Mouse (Mus musculus) erythroblast, embryonic 14.5 days (primary cell): ENCODE results near the gene Map3k7cl.

Source experiments
- GATA1 ChIP-seq: IDR thresholded peaks from 2 replicates; pipeline ENCODE4 v1.6.1; 2012; ENCODE audit warnings: low read length, inconsistent platforms, mixed read lengths
- TAL1 ChIP-seq: IDR thresholded peaks from 3 replicates; pipeline ENCODE4 v1.6.1; 2012; ENCODE audit warnings: low read length, inconsistent platforms, mixed read lengths

DNA sequence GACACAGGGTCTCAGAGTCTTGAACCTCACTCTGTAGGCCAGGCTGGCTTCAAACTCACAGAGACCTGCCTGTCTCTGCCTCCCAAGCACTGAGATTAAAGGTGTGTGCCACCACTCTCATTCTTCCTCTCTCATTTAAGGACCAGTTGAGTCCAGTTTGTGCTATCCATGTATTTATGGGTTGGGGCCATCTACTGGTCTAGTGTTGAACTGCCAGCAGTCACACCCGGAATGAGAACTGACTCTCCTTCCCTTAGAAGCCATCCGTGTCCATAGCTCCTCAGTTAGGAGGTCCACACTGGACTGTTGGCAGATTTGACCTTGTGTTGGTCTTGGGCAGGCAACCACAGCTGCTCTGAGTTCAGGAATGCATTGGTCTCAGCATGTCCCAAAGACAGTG lies 4.8 kb upstream of the Map3k7cl start:
- TF ChIP-seq GATA1 (no peak), TAL1 (no peak)
